Mouse (Mus musculus) spleen, postnatal 14 days (tissue): Measurements from ENCODE around the gene Kif7.

Experiments used
- DNase-seq, 2 experiments: peaks; one replicate each; pipeline ENCODE4 v3.0.0; 2021 to 2022; ENCODE audit warnings: low spot score in 2 of 2

The Kif7 gene

GRCm38 (mm10) chr7:79727091-79727490 lies 11.6 kb upstream of the Kif7 start:
- DNase-seq = no peak

- no peak for DNase-seq
Observed at GRCm38 (mm10) chr7:79721386-79721977, 6.0 kb upstream of the Kif7 start.

- DNase-seq = no peak
Observed at GRCm38 (mm10) chr7:79710831-79711230, 4.7 kb downstream of the Kif7 start.

GRCm38 (mm10) chr7:79710130-79710607 lies 5.4 kb downstream of the Kif7 start:
- no peak for DNase-seq

GRCm38 (mm10) chr7:79705210-79705609 lies 10.3 kb downstream of the Kif7 start:
- no peak for DNase-seq

GRCm38 (mm10) chr7:79702755-79703154 lies 12.8 kb downstream of the Kif7 start:
- DNase-seq = no peak

GRCm38 (mm10) chr7:79696495-79696894 lies 19.0 kb downstream of the Kif7 start:
- no peak for DNase-seq

- DNase-seq = no peak
Observed at GRCm38 (mm10) chr7:79680231-79680630, 35.3 kb downstream of the Kif7 start.

GRCm38 (mm10) chr7:79679186-79679585 lies 36.3 kb downstream of the Kif7 start:
- no peak for DNase-seq

- DNase-seq = no peak
Observed at GRCm38 (mm10) chr7:79670900-79671604, 44.5 kb downstream of the Kif7 start.

GRCm38 (mm10) chr7:79666690-79667089 lies 48.8 kb downstream of the Kif7 start:
- DNase-seq = no peak

- DNase-seq = no peak
Observed at GRCm38 (mm10) chr7:79661253-79661890, 54.1 kb downstream of the Kif7 start.

- DNase-seq = peak in 1 of 2 experiments; percentile 8
Observed at GRCm38 (mm10) chr7:79660291-79661150, 55.0 kb downstream of the Kif7 start.

GRCm38 (mm10) chr7:79659578-79660290 lies 55.8 kb downstream of the Kif7 start, which contains the start of gene Ticrr:
TSS of gene Ticrr (plus strand) at chr7:79660196.
- DNase-seq = peak; percentile 95

- DNase-seq = no peak
Observed at GRCm38 (mm10) chr7:79654586-79654985, 60.9 kb downstream of the Kif7 start.

- no peak for DNase-seq
Observed at GRCm38 (mm10) chr7:79654185-79654584, 61.3 kb downstream of the Kif7 start.

GRCm38 (mm10) chr7:79649005-79649404 lies 66.5 kb downstream of the Kif7 start:
- DNase-seq = peak in 1 of 2 experiments; percentile 22
